Mouse (Mus musculus) heart, embryonic 14.5 days (tissue): ENCODE measurements around the gene Proca1. TPM values are rescaled to one million over a fixed set of nuclear protein-coding genes. Genes with fewer than 3 reads are reported as not detected.

Source experiments
- ATAC-seq: fragments of 200-750 bp; cut with Nextera tagmentation; 2 replicates; pipeline ENCODE4 v1.8.0; 2017; ENCODE audit warnings: low read depth, moderate TSS enrichment; ENCODE audit not compliant: insufficient number of reproducible peaks, insufficient read depth, low FRiP score
- H3K27ac ChIP-seq, 2 experiments: fragments of 200-500 bp in 1 of 2; fragments of 300-500 bp in 1 of 2; sonication (generic) in 1 of 2; replicated peaks in 1 of 2; 2 replicates each; pipeline ENCODE4 v1.5.1; 2012 to 2014; ENCODE audit warnings: low read depth in 2 of 2, low read length in 2 of 2, control low read depth in 1 of 2, mild to moderate bottlenecking in 1 of 2, mixed read lengths in 1 of 2; ENCODE audit not compliant: control insufficient read depth in 1 of 2, insufficient read depth in 1 of 2
- H3K27me3 ChIP-seq: fragments of 300-500 bp; sonication (generic); 2 replicates; pipeline ENCODE4 v1.6.1; 2014; ENCODE audit warnings: mild to moderate bottlenecking, low read length, control low read depth; ENCODE audit not compliant: control insufficient read depth, insufficient read depth
- H3K36me3 ChIP-seq: fragments of 300-500 bp; sonication (generic); 2 replicates; pipeline ENCODE4 v1.6.1; 2014; ENCODE audit warnings: mild to moderate bottlenecking, control low read depth, low read length, mixed read lengths; ENCODE audit not compliant: control insufficient read depth, insufficient read depth
- H3K4me1 ChIP-seq, 2 experiments: fragments of 200-500 bp in 1 of 2; fragments of 300-500 bp in 1 of 2; sonication (generic) in 1 of 2; 2 replicates each; pipeline ENCODE4 v1.6.1; 2012 to 2014; ENCODE audit warnings: low read length in 2 of 2, control low read depth in 1 of 2, mixed read lengths in 1 of 2; ENCODE audit not compliant: control insufficient read depth in 2 of 2, insufficient read depth in 2 of 2
- H3K4me2 ChIP-seq: fragments of 300-500 bp; sonication (generic); 2 replicates; pipeline ENCODE4 v1.6.1; 2014; ENCODE audit warnings: mild to moderate bottlenecking, low read length
- H3K4me3 ChIP-seq, 2 experiments: fragments of 200-500 bp in 1 of 2; fragments of 300-500 bp in 1 of 2; sonication (generic) in 1 of 2; 2 replicates each; pipeline ENCODE4 v1.5.1; 2012 to 2014; ENCODE audit warnings: low read length in 2 of 2, mild to moderate bottlenecking in 2 of 2, control low read depth in 1 of 2, low read depth in 1 of 2, moderate library complexity in 1 of 2; ENCODE audit not compliant: control insufficient read depth in 1 of 2, insufficient read depth in 1 of 2
- H3K9ac ChIP-seq: fragments of 300-500 bp; sonication (generic); 2 replicates; pipeline ENCODE4 v1.6.1; 2014; ENCODE audit warnings: mild to moderate bottlenecking, low read length
- H3K9me3 ChIP-seq: fragments of 300-500 bp; sonication (generic); 2 replicates; pipeline ENCODE4 v1.6.1; 2016; ENCODE audit warnings: low read length, control low read depth; ENCODE audit not compliant: control insufficient read depth
- WGBS: fragments of 180-500 bp; shearing (Covaris S2); extraction: QIAGEN DNeasy Blood & Tissue Kit; methylation state at CpG from one replicate; pipeline ENCODE4 v1.1.7; 2014; 5-methylcytosine and 5-hydroxymethylcytosine counted together
- polyA plus RNA-seq: library from polyadenylated mRNA; unstranded; fragments of >200 nt; fragmentation: Nextera tagmentation; extraction: Ambion mirVana; gene quantifications from 2 replicates; pipeline ENCODE4 v1.2.1, GENCODE M21; 2014

Proca1 gene
- polyA plus RNA-seq, 1 experiment from 2014 or later: 2.9 TPM

DNA sequence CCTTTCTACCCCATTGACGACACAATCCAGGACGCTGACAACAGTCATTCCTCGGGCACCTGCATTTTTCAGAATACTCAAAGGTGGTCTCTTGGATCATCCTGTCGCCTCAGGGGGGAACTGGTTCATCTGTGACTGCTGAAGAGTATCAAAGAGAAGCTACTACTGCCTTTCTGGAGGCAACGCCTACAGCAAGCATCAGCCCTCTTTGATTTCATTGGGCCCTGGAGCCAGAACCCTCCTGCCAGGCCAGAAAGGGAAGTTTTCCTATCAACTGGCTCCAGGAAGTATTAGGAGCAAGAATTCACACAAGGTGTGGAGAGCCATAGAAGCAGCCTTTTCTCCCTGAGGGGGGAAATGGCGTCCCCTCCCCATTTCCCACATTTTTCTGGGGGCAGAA lies 26.6 kb upstream of the Proca1 start:
- H3K9ac ChIP-seq: no peak overlapping the region
- 68% methylated on average over 6 of the region's 6 CpGs for WGBS
- H3K27me3 ChIP-seq: no peaks in the 10 kb centered on the region
- H3K9me3 ChIP-seq: no peaks in the 10 kb centered on the region
- H3K27ac ChIP-seq: no peak overlapping the region
- no peak overlapping the region for H3K4me3 ChIP-seq
- no peak overlapping the region for H3K4me2 ChIP-seq
- H3K4me1 ChIP-seq: peaks cover 16 to 30% of the 10 kb centered on the region in 2 experiments; a peak in 3 of 4 replicates
- H3K36me3 ChIP-seq: peaks cover 10% of the 10 kb centered on the region
- ATAC-seq: no peak

GRCm38 (mm10) chr11:78167257-78167959 lies 25.8 kb upstream of the Proca1 start:
- ATAC-seq: no peak
- 89% methylated on average over 14 of the region's 14 CpGs for WGBS
- Histone ChIP-seq H3K9ac (no peak overlapping the region), H3K9me3 (no peaks in the 10 kb centered on the region), H3K27me3 (no peaks in the 10 kb centered on the region), H3K4me2 (no peak overlapping the region), H3K4me1 (peaks cover 16 to 25% of the 10 kb centered on the region in 2 experiments; a peak in 3 of 4 replicates), H3K36me3 (peaks cover 2% of the 10 kb centered on the region; the same call in 1 of the 2 replicates), H3K27ac (no peak overlapping the region), H3K4me3 (no peak overlapping the region)

DNA sequence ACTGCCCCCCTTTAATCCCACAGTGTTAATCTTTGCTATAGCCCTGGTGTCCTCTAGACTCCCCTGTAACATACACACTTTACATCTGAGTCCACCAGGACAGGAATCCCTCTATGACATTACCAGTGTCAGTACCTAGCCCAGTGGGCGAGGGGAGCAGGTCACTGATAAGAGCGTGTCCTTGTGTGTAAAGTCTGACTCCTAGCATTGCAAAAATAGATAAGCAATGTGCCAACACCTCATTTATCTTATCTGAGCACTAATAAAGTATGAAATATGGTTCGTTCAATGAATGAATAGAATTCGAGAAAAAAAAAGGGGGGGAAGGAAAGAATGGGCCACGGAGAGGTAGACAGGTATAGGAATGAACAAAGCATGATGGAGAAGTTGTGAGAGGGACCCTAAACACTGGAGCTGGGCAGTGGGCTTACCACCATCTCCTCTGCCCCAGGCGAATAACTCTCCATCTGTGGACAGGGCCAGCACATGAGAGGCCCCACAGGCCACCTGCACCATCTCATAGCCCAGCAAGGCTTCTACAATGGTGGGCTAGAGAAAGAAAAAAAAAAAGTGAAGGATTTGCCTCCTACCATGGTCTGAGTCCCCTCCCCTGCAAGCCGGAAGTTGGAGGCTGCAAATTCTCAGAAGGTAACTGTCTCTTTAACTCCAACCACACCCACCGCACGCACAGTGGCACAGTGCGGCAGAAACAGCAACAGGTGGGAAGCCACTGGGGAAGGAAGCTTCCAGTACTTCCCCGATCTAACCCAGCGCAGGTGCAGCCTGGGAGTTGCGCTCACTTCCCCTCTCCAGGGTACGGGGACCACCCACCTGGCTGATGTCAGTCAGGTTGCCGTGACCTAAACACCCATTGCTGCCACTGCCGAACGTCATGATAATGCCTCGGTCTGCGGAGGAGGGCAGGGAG lies 24.4 kb upstream of the Proca1 start:
- 61% methylated on average over 19 of the region's 19 CpGs for WGBS
- no peak for ATAC-seq
- Histone ChIP-seq H3K27me3 (no peaks in the 10 kb centered on the region), H3K9ac (no peak overlapping the region; the same call in 1 of the 2 replicates), H3K4me3 (no peak overlapping the region), H3K4me1 (peaks cover 10 to 11% of the 10 kb centered on the region in 2 experiments; a peak in 3 of 4 replicates), H3K4me2 (0 out of 2 replicates have a peak overlapping the region, but pooled peaks have one; percentile 2), H3K9me3 (no peaks in the 10 kb centered on the region), H3K36me3 (no peaks in the 10 kb centered on the region), H3K27ac (no peak overlapping the region)

DNA sequence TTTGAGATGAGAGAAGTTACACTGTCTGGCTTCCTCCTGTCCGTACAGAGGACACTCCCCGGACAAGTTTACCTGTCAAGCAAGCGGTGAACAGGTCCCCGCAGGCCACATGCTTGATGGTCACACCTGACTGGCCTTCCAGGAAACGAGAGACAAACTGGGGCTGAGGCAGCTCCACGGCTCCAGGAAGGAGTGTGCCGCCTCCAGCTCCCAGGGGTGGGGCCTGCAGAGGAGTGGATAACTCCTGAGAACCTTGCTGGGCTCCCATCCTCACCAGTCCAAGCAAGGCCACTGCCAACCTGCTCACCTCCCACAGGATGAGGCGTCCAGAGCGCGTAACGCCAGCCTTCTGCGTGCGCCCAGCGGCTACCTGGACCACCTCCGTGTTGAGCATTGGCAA lies 22.9 kb upstream of the Proca1 start:
- Histone ChIP-seq H3K4me1 (peaks cover 7 to 9% of the 10 kb centered on the region in 2 experiments; a peak in 3 of 4 replicates), H3K36me3 (no peaks in the 10 kb centered on the region), H3K4me2 (no peak overlapping the region), H3K9me3 (no peaks in the 10 kb centered on the region), H3K4me3 (no peak overlapping the region), H3K27ac (no peak overlapping the region), H3K27me3 (no peaks in the 10 kb centered on the region), H3K9ac (no peak overlapping the region)
- 87% methylated on average over 15 of the region's 15 CpGs for WGBS
- ATAC-seq: no peak

DNA sequence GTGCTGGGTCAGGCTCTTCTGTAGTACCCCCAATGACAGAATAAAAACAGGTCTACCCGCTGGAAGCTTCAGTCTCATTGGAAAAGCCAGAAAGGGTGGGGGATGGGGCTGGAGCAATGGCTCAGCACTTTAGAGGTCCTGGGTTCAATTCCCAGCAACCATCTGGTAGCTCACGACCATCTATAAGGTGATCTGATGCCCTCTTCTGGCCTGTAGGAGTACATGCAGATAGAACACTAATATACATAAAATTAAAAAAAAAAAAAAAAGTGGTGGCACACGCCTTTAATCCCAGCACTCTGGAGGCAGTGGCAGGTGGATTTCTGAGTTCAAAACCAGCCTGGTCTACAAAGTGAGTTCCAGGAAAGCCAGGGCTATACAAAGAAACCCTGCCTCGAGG lies 21.9 kb upstream of the Proca1 start:
- H3K36me3 ChIP-seq: no peaks in the 10 kb centered on the region
- H3K4me2 ChIP-seq: no peak overlapping the region
- H3K4me1 ChIP-seq: peaks cover under 1 to 3% of the 10 kb centered on the region in 2 experiments; a peak in 3 of 4 replicates
- WGBS: 74% methylated on average over 4 of the region's 4 CpGs
- H3K9ac ChIP-seq: no peak overlapping the region
- no peak overlapping the region for H3K27ac ChIP-seq
- no peaks in the 10 kb centered on the region for H3K27me3 ChIP-seq
- no peaks in the 10 kb centered on the region for H3K9me3 ChIP-seq
- no peak for ATAC-seq
- no peak overlapping the region for H3K4me3 ChIP-seq

GRCm38 (mm10) chr11:78172034-78172747 lies 21.0 kb upstream of the Proca1 start:
- no peaks in the 10 kb centered on the region for H3K27me3 ChIP-seq
- no peak overlapping the region for H3K27ac ChIP-seq
- H3K36me3 ChIP-seq: no peaks in the 10 kb centered on the region
- peaks cover 0 to 3% of the 10 kb centered on the region in 2 experiments; a peak in 2 of 4 replicates for H3K4me1 ChIP-seq
- no peak overlapping the region for H3K4me3 ChIP-seq
- no peak for ATAC-seq
- 79% methylated on average over 16 of the region's 16 CpGs for WGBS
- H3K9ac ChIP-seq: no peak overlapping the region
- no peak overlapping the region for H3K4me2 ChIP-seq
- no peaks in the 10 kb centered on the region for H3K9me3 ChIP-seq

GRCm38 (mm10) chr11:78172748-78173383 lies 20.3 kb upstream of the Proca1 start:
- no peak overlapping the region for H3K27ac ChIP-seq
- no peak overlapping the region for H3K4me2 ChIP-seq
- no peak for ATAC-seq
- WGBS: 73% methylated on average over 19 of the region's 19 CpGs
- H3K9ac ChIP-seq: no peak overlapping the region
- H3K4me3 ChIP-seq: no peak overlapping the region
- H3K9me3 ChIP-seq: no peaks in the 10 kb centered on the region
- no peaks in the 10 kb centered on the region for H3K36me3 ChIP-seq
- no peaks in the 10 kb centered on the region for H3K27me3 ChIP-seq
- peaks cover 3 to 4% of the 10 kb centered on the region in 2 experiments; a peak in 3 of 4 replicates for H3K4me1 ChIP-seq
